Mouse (Mus musculus): Measurements from ENCODE around the gene Tmem171.

GRCm38 (mm10) chr13:98654129-98654939 lies 40.3 kb downstream of the Tmem171 start:
- TF ChIP-seq CTCF (conservative IDR thresholded peaks at IDR 0.05; ENCODE audit: low read length): no peak
- no peak for TF ChIP-seq NANOG (IDR thresholded peaks at IDR 0.05; ENCODE audit: borderline replicate concordance, low read length)
